Mouse (Mus musculus) liver, embryonic 13.5 days (tissue): ENCODE data around the gene Ppig. TPM values are rescaled to one million over a fixed set of nuclear protein-coding genes. Genes with fewer than 3 reads are reported as not detected.
A peak's percentile ranks its signal among the peaks of the same experiment; 100 is the strongest.

Experiments used
- ATAC-seq: fragments of 200-750 bp; cut with Nextera tagmentation; 2 replicates; pipeline ENCODE4 v1.8.0; 2017; ENCODE audit warnings: low read depth, mild to moderate bottlenecking, moderate number of reproducible peaks, moderate library complexity
- DNase-seq: peaks from one replicate; pipeline ENCODE4 v3.0.0; 2022
- H3K27ac ChIP-seq: fragments of 300-500 bp; sonication (generic); 2 replicates; pipeline ENCODE4 v1.5.1; 2015; ENCODE audit warnings: moderate library complexity, mild to moderate bottlenecking, inconsistent platforms
- H3K27me3 ChIP-seq: fragments of 300-500 bp; sonication (generic); 2 replicates; pipeline ENCODE4 v1.6.1; 2015; ENCODE audit warnings: mild to moderate bottlenecking, inconsistent platforms
- H3K36me3 ChIP-seq: fragments of 300-500 bp; sonication (generic); 2 replicates; pipeline ENCODE4 v1.6.1; 2015; ENCODE audit warnings: mild to moderate bottlenecking, inconsistent platforms
- H3K4me1 ChIP-seq: fragments of 300-500 bp; sonication (generic); replicated peaks from 2 replicates; pipeline ENCODE4 v1.6.1; 2015; ENCODE audit warnings: inconsistent platforms
- H3K4me2 ChIP-seq: fragments of 300-500 bp; sonication (generic); 2 replicates; pipeline ENCODE4 v1.6.1; 2015; ENCODE audit warnings: inconsistent platforms, mild to moderate bottlenecking, moderate library complexity
- H3K4me3 ChIP-seq: fragments of 300-500 bp; sonication (generic); replicated peaks from 2 replicates; pipeline ENCODE4 v1.5.1; 2015; ENCODE audit warnings: mild to moderate bottlenecking, inconsistent platforms
- H3K9ac ChIP-seq: fragments of 300-500 bp; sonication (generic); 2 replicates; pipeline ENCODE4 v1.6.1; 2015; ENCODE audit warnings: mild to moderate bottlenecking, inconsistent platforms
- H3K9me3 ChIP-seq: fragments of 300-500 bp; sonication (generic); replicated peaks from 2 replicates; pipeline ENCODE4 v1.6.1; 2016; ENCODE audit warnings: inconsistent platforms
- WGBS: fragments of 180-500 bp; shearing (Covaris S2); methylation state at CpG from one replicate; pipeline ENCODE4 v1.1.7; 2015; ENCODE audit not compliant: insufficient replicate concordance; 5-methylcytosine and 5-hydroxymethylcytosine counted together
- polyA plus RNA-seq: library from polyadenylated mRNA; unstranded; fragments of >200 nt; fragmentation: Nextera tagmentation; extraction: Ambion mirVana; gene quantifications from 2 replicates; pipeline ENCODE4 v1.2.1, GENCODE M21; 2015

The Ppig gene
- polyA plus RNA-seq, 1 experiment from 2014 or later = 79.7 TPM

GRCm38 (mm10) chr2:69763340-69763739 is 41.0 kb downstream of the Ppig start:
- Histone ChIP-seq H3K4me1 (no peaks in the 10 kb centered on the region), H3K27ac (no peak overlapping the region), H3K27me3 (no peaks in the 10 kb centered on the region), H3K36me3 (no peaks in the 10 kb centered on the region), H3K9ac (no peak overlapping the region), H3K4me3 (no peak overlapping the region), H3K4me2 (no peak overlapping the region), H3K9me3 (no peaks in the 10 kb centered on the region)
- no peak for DNase-seq
- ATAC-seq = no peak
- 77% methylated on average over 4 of the region's 4 CpGs for WGBS

DNA sequence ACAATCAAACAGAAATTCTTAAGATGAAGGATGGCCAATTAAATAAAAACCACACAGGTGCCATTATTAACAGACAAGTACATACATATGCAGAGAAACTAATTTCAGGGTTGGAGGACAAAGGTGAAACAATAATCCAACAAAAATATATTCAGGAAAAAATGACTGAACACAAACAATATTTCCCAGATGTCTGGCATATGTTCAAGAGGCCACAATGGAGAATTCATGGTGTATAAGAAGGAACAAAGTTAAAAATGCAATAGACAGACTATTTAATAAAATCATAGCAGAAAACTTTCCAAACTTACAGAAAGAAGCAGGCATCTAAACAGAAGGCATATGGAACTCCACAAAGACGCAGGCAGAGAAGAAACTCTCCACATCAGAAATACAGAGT is 42.4 kb downstream of the Ppig start:
- Histone ChIP-seq H3K4me3 (no peak overlapping the region), H3K4me2 (no peak overlapping the region), H3K27me3 (no peaks in the 10 kb centered on the region), H3K27ac (no peak overlapping the region), H3K4me1 (no peaks in the 10 kb centered on the region), H3K9me3 (no peaks in the 10 kb centered on the region), H3K9ac (no peak overlapping the region), H3K36me3 (no peaks in the 10 kb centered on the region)
- 59% methylated on average over 1 of the region's 1 CpGs for WGBS
- DNase-seq (no peak), ATAC-seq (no peak)

DNA sequence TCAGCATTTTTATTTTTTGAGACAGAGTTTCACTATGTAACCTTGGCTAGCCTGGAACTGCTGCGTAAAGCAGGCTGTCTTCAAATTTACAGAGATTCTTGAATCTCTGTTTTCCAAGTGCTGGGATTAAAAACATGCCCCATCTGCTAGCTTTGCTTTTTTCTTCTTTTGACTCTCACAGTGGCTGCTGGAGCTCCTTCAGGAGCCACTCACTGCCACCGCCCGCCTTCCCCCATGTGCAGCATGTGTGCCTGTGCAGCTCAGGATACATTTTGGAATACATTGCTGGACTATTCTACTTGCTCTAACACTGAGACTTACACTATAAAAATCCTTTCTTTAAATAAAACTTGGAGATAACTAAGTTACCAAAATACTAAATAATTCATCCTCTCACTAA is 51.0 kb downstream of the Ppig start:
- H3K9ac ChIP-seq = no peak overlapping the region
- ATAC-seq (no peak), DNase-seq (no peak)
- no peak overlapping the region for H3K4me2 ChIP-seq
- H3K4me3 ChIP-seq = no peak overlapping the region
- H3K4me1 ChIP-seq = no peaks in the 10 kb centered on the region
- no peak overlapping the region for H3K27ac ChIP-seq
- H3K36me3 ChIP-seq = no peaks in the 10 kb centered on the region
- H3K27me3 ChIP-seq = no peaks in the 10 kb centered on the region
- WGBS = 75% methylated on average over 3 of the region's 3 CpGs
- H3K9me3 ChIP-seq = no peaks in the 10 kb centered on the region

DNA sequence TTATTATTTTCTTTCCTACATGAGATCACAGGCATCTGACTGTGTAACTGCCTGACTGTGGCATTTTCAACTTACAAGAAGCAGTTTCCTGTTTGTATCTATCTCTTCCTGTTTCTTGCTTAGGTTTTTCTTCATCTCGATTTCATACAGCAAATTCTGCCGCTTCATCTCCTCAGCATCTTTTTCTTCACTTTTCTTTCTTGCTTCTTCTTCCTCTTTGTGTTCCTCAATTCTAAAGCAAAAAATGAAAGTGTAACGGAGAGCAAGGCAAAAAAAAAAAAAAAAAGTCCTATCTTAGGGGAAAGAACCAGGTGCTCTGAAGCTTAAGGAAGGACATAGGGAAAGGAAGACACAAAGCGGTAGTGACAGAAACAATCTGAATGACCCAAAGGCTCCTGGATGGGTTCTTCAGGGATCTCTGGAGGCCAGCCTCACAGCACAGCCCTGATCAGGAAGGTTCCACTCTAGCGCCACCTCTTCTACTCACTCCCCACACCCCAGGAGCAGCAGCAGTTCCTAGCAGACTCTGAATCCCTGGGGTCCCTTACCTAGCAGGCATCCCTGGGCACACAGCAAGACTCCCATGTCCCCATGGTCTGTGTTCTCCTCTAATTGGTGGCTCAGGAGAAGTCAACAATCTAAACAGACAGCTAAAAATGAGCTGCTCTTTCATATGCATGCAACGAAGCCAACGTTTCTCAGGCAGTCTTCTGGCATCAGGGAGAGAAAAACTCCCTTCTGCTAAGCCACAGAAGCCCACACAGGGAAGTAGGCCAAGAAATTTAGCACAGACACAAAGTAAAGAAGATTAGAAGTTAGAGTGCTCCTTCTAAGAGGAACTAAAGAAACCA is 55.9 kb downstream of the Ppig start:
- Histone ChIP-seq H3K9me3 (no peaks in the 10 kb centered on the region), H3K9ac (no peak overlapping the region), H3K4me1 (no peaks in the 10 kb centered on the region), H3K4me2 (no peak overlapping the region), H3K27me3 (no peaks in the 10 kb centered on the region), H3K4me3 (no peak overlapping the region), H3K36me3 (no peaks in the 10 kb centered on the region), H3K27ac (no peak overlapping the region)
- WGBS = 42% methylated on average over 7 of the region's 7 CpGs
- DNase-seq = no peak
- no peak for ATAC-seq

- Histone ChIP-seq H3K4me2 (no peak overlapping the region), H3K9me3 (no peaks in the 10 kb centered on the region), H3K4me1 (no peaks in the 10 kb centered on the region), H3K4me3 (no peak overlapping the region), H3K27me3 (no peaks in the 10 kb centered on the region), H3K9ac (no peak overlapping the region), H3K27ac (no peak overlapping the region), H3K36me3 (no peaks in the 10 kb centered on the region)
- ATAC-seq (no peak), DNase-seq (peak; percentile 13)
- WGBS = 44% methylated on average over 5 of the region's 5 CpGs
Measured at GRCm38 (mm10) chr2:69778836-69779177, 56.5 kb downstream of the Ppig start.

DNA sequence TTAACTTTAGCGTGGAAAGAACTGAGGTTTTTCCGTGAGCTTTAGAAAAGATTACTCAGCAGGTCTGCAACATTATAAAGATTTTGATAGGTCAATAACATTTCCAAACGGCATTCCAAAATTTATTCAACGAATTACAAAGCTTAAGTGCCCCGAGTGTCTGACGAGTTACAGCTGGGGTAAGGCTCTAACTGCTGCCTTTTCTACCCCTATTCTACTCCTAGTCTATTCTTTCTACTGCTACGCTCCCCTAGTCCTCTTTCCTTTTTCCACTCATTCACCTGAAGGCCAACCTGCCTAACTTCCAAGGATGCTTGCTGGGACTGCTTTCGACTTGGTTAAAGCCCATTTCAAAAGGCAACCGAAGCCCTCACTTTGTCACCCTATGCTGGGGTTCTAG is 66.6 kb downstream of the Ppig start:
- DNase-seq (no peak), ATAC-seq (no peak)
- peaks cover 16% of the 10 kb centered on the region for H3K36me3 ChIP-seq
- peak overlapping the region; percentile 43; the same call in 1 of the 2 replicates for H3K27ac ChIP-seq
- peak overlapping the region; percentile 79 for H3K4me3 ChIP-seq
- WGBS = 29% methylated on average over 9 of the region's 9 CpGs
- peaks cover 19% of the 10 kb centered on the region for H3K4me1 ChIP-seq
- peak overlapping the region; percentile 92 for H3K4me2 ChIP-seq
- peak overlapping the region; percentile 68 for H3K9ac ChIP-seq
- H3K27me3 ChIP-seq = no peaks in the 10 kb centered on the region
- no peaks in the 10 kb centered on the region for H3K9me3 ChIP-seq

DNA sequence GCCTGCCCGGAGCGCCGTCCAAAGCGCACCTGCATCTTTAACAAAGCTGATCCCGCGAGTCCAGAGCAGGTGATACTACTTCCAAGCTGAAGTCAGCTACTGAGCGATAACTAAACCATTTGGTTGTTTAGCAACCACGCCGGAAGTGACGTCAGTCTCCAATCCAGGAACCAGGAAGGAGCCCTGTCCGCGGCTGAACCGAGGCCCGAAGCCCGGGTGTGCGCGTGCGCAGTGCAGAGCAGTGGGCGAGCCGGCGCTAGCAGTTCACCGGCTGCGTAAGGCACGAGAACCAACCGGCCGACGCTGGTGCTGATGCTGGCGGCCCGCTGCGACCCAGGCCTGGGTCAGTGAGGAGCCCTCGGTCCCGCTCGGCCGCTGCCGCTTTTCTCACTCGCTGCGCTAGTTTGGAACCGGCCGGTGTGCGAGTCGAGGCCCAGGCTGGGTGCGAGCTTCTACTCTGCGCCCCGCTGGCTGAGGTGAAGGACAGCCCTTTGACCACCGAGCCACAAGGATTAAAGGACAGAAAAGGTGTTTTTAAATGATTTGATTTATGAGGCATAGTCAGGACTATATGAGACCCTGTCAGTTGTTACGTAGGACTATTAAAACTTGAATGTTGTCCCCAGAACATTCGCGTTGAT is 67.2 kb downstream of the Ppig start, which contains the start of the genes Ccdc173 and Phospho2:
TSS of gene Ccdc173 (minus strand) at position 147 of the 641 bp plus-strand sequence.
TSS of gene Phospho2 (plus strand) at position 195 of the 641 bp plus-strand sequence.
- peaks cover 20% of the 10 kb centered on the region for H3K36me3 ChIP-seq
- peak within 1 kb of the TSS; percentile 87 for H3K9ac ChIP-seq
- H3K27me3 ChIP-seq = no peaks in the 10 kb centered on the region
- peak within 1 kb of the TSS; percentile 79 for H3K4me3 ChIP-seq
- peak; percentile 99 for DNase-seq
- WGBS = 2% methylated on average over 48 of the region's 48 CpGs
- H3K9me3 ChIP-seq = no peaks in the 10 kb centered on the region
- peak; percentile 96 for ATAC-seq
- peak within 1 kb of the TSS; percentile 85 for H3K27ac ChIP-seq
- peak within 1 kb of the TSS; percentile 92 for H3K4me2 ChIP-seq
- H3K4me1 ChIP-seq = peaks cover 19% of the 10 kb centered on the region

DNA sequence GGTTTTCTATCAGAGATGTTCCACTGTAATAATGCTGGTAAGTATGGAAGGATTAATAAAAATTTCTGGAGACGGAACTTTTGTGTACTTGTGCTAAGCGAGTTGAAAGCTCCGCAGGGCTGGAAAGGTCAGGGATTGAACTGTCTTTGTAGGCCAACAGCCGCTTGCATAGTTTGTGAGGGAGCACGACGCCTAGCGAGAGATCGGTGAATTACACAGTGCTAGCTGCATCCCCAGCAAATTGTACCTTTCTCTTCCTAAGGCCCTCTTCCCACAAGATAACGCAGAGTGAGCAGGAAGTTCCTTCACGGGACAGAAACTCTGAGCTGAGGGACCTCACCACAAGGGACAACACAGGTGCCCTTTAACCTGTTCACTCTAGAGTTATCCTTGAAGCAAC is 67.9 kb downstream of the Ppig start:
- under 1% methylated on average over 10 of the region's 10 CpGs for WGBS
- peak; percentile 59 for ATAC-seq
- H3K9me3 ChIP-seq = no peaks in the 10 kb centered on the region
- H3K4me2 ChIP-seq = peak overlapping the region; percentile 92
- peak overlapping the region; percentile 79 for H3K4me3 ChIP-seq
- peak overlapping the region; percentile 87 for H3K9ac ChIP-seq
- peaks cover 27% of the 10 kb centered on the region for H3K36me3 ChIP-seq
- peak overlapping the region; percentile 85 for H3K27ac ChIP-seq
- H3K27me3 ChIP-seq = no peaks in the 10 kb centered on the region
- peak; percentile 84 for DNase-seq
- peaks cover 19% of the 10 kb centered on the region for H3K4me1 ChIP-seq

DNA sequence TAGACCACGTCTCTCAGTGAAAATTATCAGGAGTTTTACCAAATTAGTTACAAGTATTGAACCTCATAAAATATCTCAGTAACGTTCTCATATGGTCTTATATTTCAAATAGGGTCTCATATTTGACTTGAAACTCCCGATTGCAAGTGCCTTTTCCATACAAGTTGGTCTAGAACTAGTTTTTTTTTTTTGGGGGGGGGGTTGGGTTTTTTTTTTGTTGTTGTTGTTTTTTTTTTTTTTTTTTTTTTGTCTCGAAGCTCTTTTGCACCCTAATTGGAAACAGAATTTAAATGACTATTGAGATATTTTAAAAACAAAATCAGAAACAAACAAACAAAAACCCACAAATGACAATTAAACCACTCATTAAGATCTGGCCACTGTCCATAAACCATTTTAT is 68.4 kb downstream of the Ppig start:
- Histone ChIP-seq H3K36me3 (peaks cover 31% of the 10 kb centered on the region), H3K27ac (no peak overlapping the region), H3K9ac (0 out of 2 replicates have a peak overlapping the region, but pooled peaks have one; percentile 54), H3K4me1 (peaks cover 19% of the 10 kb centered on the region), H3K9me3 (no peaks in the 10 kb centered on the region), H3K27me3 (no peaks in the 10 kb centered on the region), H3K4me3 (peak overlapping the region; percentile 79), H3K4me2 (peak overlapping the region; percentile 92)
- ATAC-seq (no peak), DNase-seq (no peak)
- 46% methylated on average over 4 of the region's 4 CpGs for WGBS

GRCm38 (mm10) chr2:69802911-69803312 is 80.6 kb downstream of the Ppig start:
- H3K27ac ChIP-seq = peak overlapping the region; percentile 63
- DNase-seq = peak; percentile 79
- H3K9me3 ChIP-seq = no peaks in the 10 kb centered on the region
- peak overlapping the region; percentile 53; the same call in 1 of the 2 replicates for H3K9ac ChIP-seq
- peaks cover 36% of the 10 kb centered on the region for H3K4me1 ChIP-seq
- peak; percentile 90 for ATAC-seq
- WGBS = 29% methylated on average over 5 of the region's 5 CpGs
- H3K4me3 ChIP-seq = peak overlapping the region; percentile 50
- H3K27me3 ChIP-seq = no peaks in the 10 kb centered on the region
- 0 out of 2 replicates have a peak, but pooled peaks cover 1% of the 10 kb centered on the region for H3K36me3 ChIP-seq
- peak overlapping the region; percentile 69 for H3K4me2 ChIP-seq
